Mouse (Mus musculus) lung, adult 2 months (tissue): ENCODE data around the gene Hexim2. TPM values are rescaled to one million over a fixed set of nuclear protein-coding genes. Genes with fewer than 3 reads are reported as not detected.

ENCODE experiments used
- DNase-seq: peaks from one replicate; pipeline ENCODE4 v3.0.0; 2022
- H3K4me1 ChIP-seq: fragments of 200-500 bp; 2 replicates; pipeline ENCODE4 v1.6.1; 2011; ENCODE audit warnings: low read length; ENCODE audit not compliant: control insufficient read depth, insufficient read depth
- H3K4me3 ChIP-seq: fragments of 200-500 bp; replicated peaks from 2 replicates; pipeline ENCODE3; 2011; ENCODE audit warnings: low read depth, mild to moderate bottlenecking, control low read depth, low read length; ENCODE audit errors: extremely low read depth
- CTCF ChIP-seq: fragments of 200-500 bp; IDR thresholded peaks from 2 replicates; pipeline ENCODE4 v1.5.1; 2011; ENCODE audit warnings: mild to moderate bottlenecking, low read length, control low read depth; ENCODE audit not compliant: insufficient read depth
- POLR2A ChIP-seq: fragments of 200-500 bp; IDR thresholded peaks from 2 replicates; pipeline ENCODE4 v1.6.1; 2011; ENCODE audit warnings: low read depth, mild to moderate bottlenecking, control low read depth, low read length, borderline replicate concordance; ENCODE audit errors: extremely low read depth
- WGBS: fragments of 180-500 bp; shearing (Covaris S2); methylation state at CpG from one replicate; pipeline ENCODE4 v1.1.7; 2018; 5-methylcytosine and 5-hydroxymethylcytosine counted together
- polyA plus RNA-seq: library from polyadenylated mRNA; depleted of rRNA; stranded (reverse); fragments of >200 nt; gene quantifications from 2 replicates; pipeline ENCODE4 v1.2.3, GENCODE M21; 2012

Hexim2 gene
- polyA plus RNA-seq, 1 experiment: 4.7 TPM

- TF ChIP-seq POLR2A (no peak), CTCF (no peak)
- no peak for DNase-seq
- H3K4me3 ChIP-seq: no peak overlapping the region
- WGBS: 69% methylated on average over 14 of the region's 14 CpGs
- peaks cover 22% of the 10 kb centered on the region for H3K4me1 ChIP-seq
Measured at GRCm38 (mm10) chr11:103139951-103140762, 7.9 kb downstream of the Hexim2 start.

GRCm38 (mm10) chr11:103140763-103141100 lies 8.5 kb downstream of the Hexim2 start:
- Histone ChIP-seq H3K4me3 (no peak overlapping the region), H3K4me1 (peaks cover 22% of the 10 kb centered on the region)
- peak; percentile 24 for DNase-seq
- WGBS: 18% methylated on average over 6 of the region's 6 CpGs
- TF ChIP-seq CTCF: no peak
- no peak for TF ChIP-seq POLR2A

GRCm38 (mm10) chr11:103141101-103141943 lies 9.1 kb downstream of the Hexim2 start:
- peak; percentile 63 for DNase-seq
- Histone ChIP-seq H3K4me1 (peaks cover 22% of the 10 kb centered on the region), H3K4me3 (no peak overlapping the region)
- WGBS: 17% methylated on average over 11 of the region's 11 CpGs
- TF ChIP-seq CTCF (no peak), POLR2A (peak; percentile 34; the same call in 1 of the 2 replicates)

- peak; percentile 26 for DNase-seq
- H3K4me1 ChIP-seq: peaks cover 22% of the 10 kb centered on the region
- H3K4me3 ChIP-seq: no peak overlapping the region
- 6% methylated on average over 1 of the region's 1 CpGs for WGBS
- TF ChIP-seq POLR2A (no peak), CTCF (no peak)
Measured at GRCm38 (mm10) chr11:103141944-103142255, 9.7 kb downstream of the Hexim2 start.

GRCm38 (mm10) chr11:103142441-103143182 lies 10.4 kb downstream of the Hexim2 start:
- H3K4me1 ChIP-seq: peaks cover 22% of the 10 kb centered on the region
- WGBS: 12% methylated on average over 8 of the region's 8 CpGs
- H3K4me3 ChIP-seq: peak overlapping the region; percentile 31
- TF ChIP-seq CTCF (no peak), POLR2A (no peak; the same call in 1 of the 2 replicates)
- peak; percentile 70 for DNase-seq

GRCm38 (mm10) chr11:103144309-103145285 lies 12.4 kb downstream of the Hexim2 start:
- no peak for DNase-seq
- WGBS: 55% methylated on average over 12 of the region's 12 CpGs
- Histone ChIP-seq H3K4me1 (peaks cover 22% of the 10 kb centered on the region), H3K4me3 (no peak overlapping the region)
- no peak for TF ChIP-seq POLR2A
- no peak for TF ChIP-seq CTCF

- 80% methylated on average over 4 of the region's 4 CpGs for WGBS
- TF ChIP-seq POLR2A (no peak), CTCF (no peak)
Measured at GRCm38 (mm10) chr11:103146386-103146785, 14.2 kb downstream of the Hexim2 start.

GRCm38 (mm10) chr11:103147766-103148165 lies 15.5 kb downstream of the Hexim2 start:
- DNase-seq: no peak
- TF ChIP-seq CTCF: no peak
- TF ChIP-seq POLR2A: no peak
- Histone ChIP-seq H3K4me3 (no peak overlapping the region), H3K4me1 (peaks cover 3% of the 10 kb centered on the region; the same call in 1 of the 2 replicates)
- 72% methylated on average over 4 of the region's 4 CpGs for WGBS

More at GRCm38 (mm10) chr11:103146386-103146785, 14.2 kb downstream of the Hexim2 start:
- Histone ChIP-seq H3K4me1 (peaks cover 12% of the 10 kb centered on the region), H3K4me3 (no peak overlapping the region)
- DNase-seq: no peak

- H3K4me3 ChIP-seq: no peak overlapping the region
- WGBS: 97% methylated on average over 4 of the region's 4 CpGs
- TF ChIP-seq POLR2A: no peak
- TF ChIP-seq CTCF: no peak
- H3K4me1 ChIP-seq: no peaks in the 10 kb centered on the region
- no peak for DNase-seq
Measured at GRCm38 (mm10) chr11:103149771-103150170, 17.5 kb downstream of the Hexim2 start.
